Mouse (Mus musculus) forebrain, embryonic 10.5 days (tissue): Measurements from ENCODE around the gene Slc35g2. TPM values are rescaled to one million over a fixed set of nuclear protein-coding genes. Genes with fewer than 3 reads are reported as not detected.

ENCODE experiments used
- DNase-seq: peaks from one replicate; pipeline ENCODE4 v3.0.0-alpha.2; 2017; ENCODE audit warnings: low spot score; ENCODE audit errors: extremely low spot score
- H3K27ac ChIP-seq: fragments of 300-500 bp; sonication (generic); 2 replicates; pipeline ENCODE4 v1.5.1; 2016; ENCODE audit warnings: mild to moderate bottlenecking
- H3K27me3 ChIP-seq: fragments of 300-500 bp; sonication (generic); 2 replicates; pipeline ENCODE4 v1.6.1; 2016; ENCODE audit warnings: mild to moderate bottlenecking; ENCODE audit not compliant: poor library complexity, severe bottlenecking
- H3K36me3 ChIP-seq: fragments of 300-500 bp; sonication (generic); replicated peaks from 2 replicates; pipeline ENCODE4 v1.6.1; 2016; ENCODE audit warnings: mild to moderate bottlenecking, moderate library complexity
- H3K4me1 ChIP-seq: fragments of 300-500 bp; sonication (generic); 2 replicates; pipeline ENCODE4 v1.6.1; 2016
- H3K4me3 ChIP-seq: fragments of 300-500 bp; sonication (generic); 2 replicates; pipeline ENCODE4 v1.5.1; 2016; ENCODE audit warnings: mild to moderate bottlenecking, moderate library complexity
- H3K9me3 ChIP-seq: fragments of 300-500 bp; sonication (generic); 2 replicates; pipeline ENCODE4 v1.6.1; 2016; ENCODE audit warnings: mild to moderate bottlenecking, moderate library complexity
- WGBS: fragments of 180-500 bp; shearing (Covaris S2); methylation state at CpG from one replicate; pipeline ENCODE4 v1.1.7; 2016; 5-methylcytosine and 5-hydroxymethylcytosine counted together
- polyA plus RNA-seq: library from polyadenylated mRNA; unstranded; fragments of >200 nt; fragmentation: Nextera tagmentation; extraction: Ambion mirVana; gene quantifications from 2 replicates; pipeline ENCODE4 v1.2.1, GENCODE M21; 2016

Slc35g2 gene
- polyA plus RNA-seq, 1 experiment from 2014 or later: 4.8 TPM

DNA sequence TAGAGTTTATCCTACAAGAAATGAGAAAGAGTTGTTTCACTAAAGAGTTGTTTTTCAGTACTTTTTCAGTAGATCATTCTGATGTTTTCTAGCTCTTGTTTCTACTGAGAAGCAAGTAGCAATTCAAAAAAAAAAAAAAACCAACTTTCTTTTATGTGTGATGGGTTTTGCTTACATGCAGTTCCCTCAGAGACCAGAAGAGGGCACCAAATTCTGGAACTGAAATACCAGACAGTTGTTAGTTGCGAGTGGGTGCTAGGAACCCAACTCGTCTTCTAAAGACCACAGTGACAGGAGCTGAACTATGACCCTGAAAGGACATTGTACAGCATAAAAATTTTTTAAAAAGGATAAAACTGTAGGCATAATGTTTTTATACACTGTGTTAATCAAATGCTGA lies 22.6 kb downstream of the Slc35g2 start:
- H3K4me1 ChIP-seq: peaks cover 24% of the 10 kb centered on the region
- DNase-seq: no peak

DNA sequence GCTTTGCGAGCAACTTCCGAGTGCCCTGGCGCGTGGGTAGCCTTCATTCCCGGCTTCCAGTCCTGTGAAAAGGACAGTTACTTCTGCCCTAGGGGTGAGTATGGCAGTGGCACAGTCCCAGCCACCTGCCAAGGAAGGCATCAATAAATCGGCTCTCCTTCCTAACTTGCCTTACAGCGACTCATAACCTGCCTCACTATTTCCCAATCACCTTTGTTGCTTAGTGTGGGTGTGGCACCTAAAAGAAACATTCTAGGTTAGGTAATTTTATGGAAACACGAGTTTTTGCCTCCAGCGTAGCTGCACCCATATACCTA lies 24.3 kb downstream of the Slc35g2 start:
- DNase-seq: no peak
- peaks cover 12% of the 10 kb centered on the region for H3K9me3 ChIP-seq
- H3K36me3 ChIP-seq: peaks cover 19% of the 10 kb centered on the region
- no peaks in the 10 kb centered on the region for H3K27me3 ChIP-seq
- H3K27ac ChIP-seq: peak overlapping the region; percentile 98
- peak overlapping the region; percentile 96 for H3K4me3 ChIP-seq
- H3K4me1 ChIP-seq: peaks cover 24% of the 10 kb centered on the region
- WGBS: 13% methylated on average over 9 of the region's 9 CpGs

More for the DNA sequence above, 22.6 kb downstream of the Slc35g2 start:
- Histone ChIP-seq H3K36me3 (peaks cover 30% of the 10 kb centered on the region), H3K27me3 (no peaks in the 10 kb centered on the region), H3K4me3 (no peak overlapping the region), H3K9me3 (peaks cover 12% of the 10 kb centered on the region), H3K27ac (no peak overlapping the region)
- 91% methylated on average over 2 of the region's 2 CpGs for WGBS

DNA sequence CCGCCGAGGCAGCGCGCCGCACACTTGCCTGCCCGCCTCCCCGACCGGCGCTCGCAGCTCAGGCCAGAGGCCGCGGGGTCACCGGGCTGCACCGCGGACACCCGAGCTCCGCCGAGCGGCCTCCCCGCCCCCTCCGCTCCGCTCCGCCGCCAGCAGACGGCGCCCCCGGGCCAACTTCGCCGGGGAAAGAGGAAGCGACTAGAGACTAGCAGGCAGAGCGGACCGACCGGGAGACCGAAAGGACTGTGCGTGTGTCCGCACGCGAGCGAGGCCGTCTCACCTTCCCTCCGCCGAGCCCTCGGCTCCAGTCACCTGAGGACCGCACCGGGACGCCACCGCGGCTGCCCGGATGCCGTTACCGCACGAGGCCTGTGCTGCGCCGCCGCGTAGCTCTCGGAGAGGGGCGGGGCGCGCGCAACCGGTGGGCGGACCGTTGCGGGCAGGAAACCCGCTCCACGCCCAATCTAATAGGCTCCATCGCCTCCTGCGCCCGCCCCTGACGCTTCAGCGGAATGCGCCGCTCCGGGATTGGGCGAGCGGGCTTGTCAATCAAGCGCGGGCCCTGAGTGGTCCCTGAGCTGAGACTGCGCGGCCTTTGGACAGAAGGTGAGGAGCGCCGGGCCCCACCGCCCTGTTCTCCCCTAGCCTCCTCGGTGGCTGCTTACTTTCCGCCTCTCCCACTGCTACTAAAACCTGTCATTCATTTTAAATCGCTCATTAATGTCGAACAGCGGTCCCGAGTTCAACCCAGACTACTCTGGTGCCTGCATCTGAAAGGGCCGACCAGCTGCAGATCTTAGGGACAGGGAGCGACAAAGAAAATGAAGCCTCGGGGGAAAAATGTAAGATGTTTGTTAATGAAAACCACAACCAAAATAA lies 24.9 kb downstream of the Slc35g2 start, which contains the start of gene Nck1:
TSS of gene Nck1 (minus strand) at position 420 of the 879 bp plus-strand sequence.
- peaks cover 12% of the 10 kb centered on the region for H3K9me3 ChIP-seq
- peak within 1 kb of the TSS; percentile 96 for H3K4me3 ChIP-seq
- no peaks in the 10 kb centered on the region for H3K27me3 ChIP-seq
- peak; percentile 96 for DNase-seq
- peak within 1 kb of the TSS; percentile 98 for H3K27ac ChIP-seq
- H3K4me1 ChIP-seq: peaks cover 24% of the 10 kb centered on the region
- under 1% methylated on average over 93 of the region's 93 CpGs for WGBS
- H3K36me3 ChIP-seq: peaks cover 16% of the 10 kb centered on the region

DNA sequence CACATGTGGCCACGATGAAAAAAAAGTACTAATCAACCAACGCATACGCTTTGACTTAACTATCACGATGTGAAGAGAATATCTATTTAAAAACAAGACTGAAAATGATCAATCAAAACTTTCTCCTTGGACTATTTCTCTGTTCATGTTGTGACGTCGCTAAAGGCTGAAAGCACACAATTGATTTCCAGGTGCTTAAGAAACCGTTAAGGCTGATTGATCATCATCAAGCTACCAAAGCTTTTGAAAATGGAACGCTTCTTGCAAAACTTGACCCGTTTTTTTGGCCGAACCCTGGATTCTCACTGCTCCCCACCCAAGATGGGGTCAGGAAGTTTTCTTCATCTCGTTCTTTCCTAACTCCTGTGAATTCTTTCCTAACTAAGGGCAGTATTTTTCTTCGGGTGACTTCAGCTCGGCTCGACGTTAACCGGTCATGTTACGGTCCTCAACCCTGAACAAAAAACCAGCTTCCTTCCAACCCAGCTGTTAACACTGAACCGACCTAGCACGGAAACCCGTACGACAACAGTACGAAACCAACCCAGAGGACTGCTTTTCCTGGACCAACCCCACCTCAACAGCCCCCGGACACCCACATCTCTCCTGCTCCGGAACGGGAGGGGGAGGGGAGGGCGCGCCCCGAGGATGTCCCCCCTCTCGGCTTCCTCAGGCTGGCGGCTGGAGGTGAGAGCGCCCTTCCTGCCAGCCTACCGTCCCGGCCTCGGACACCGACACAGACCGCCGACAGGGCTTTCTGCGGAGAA lies 25.8 kb downstream of the Slc35g2 start:
- no peak for DNase-seq
- Histone ChIP-seq H3K27ac (peak overlapping the region; percentile 98), H3K36me3 (peaks cover 22% of the 10 kb centered on the region), H3K9me3 (peaks cover 12% of the 10 kb centered on the region), H3K4me3 (peak overlapping the region; percentile 96), H3K27me3 (no peaks in the 10 kb centered on the region), H3K4me1 (peaks cover 24% of the 10 kb centered on the region)
- WGBS: 2% methylated on average over 38 of the region's 38 CpGs

DNA sequence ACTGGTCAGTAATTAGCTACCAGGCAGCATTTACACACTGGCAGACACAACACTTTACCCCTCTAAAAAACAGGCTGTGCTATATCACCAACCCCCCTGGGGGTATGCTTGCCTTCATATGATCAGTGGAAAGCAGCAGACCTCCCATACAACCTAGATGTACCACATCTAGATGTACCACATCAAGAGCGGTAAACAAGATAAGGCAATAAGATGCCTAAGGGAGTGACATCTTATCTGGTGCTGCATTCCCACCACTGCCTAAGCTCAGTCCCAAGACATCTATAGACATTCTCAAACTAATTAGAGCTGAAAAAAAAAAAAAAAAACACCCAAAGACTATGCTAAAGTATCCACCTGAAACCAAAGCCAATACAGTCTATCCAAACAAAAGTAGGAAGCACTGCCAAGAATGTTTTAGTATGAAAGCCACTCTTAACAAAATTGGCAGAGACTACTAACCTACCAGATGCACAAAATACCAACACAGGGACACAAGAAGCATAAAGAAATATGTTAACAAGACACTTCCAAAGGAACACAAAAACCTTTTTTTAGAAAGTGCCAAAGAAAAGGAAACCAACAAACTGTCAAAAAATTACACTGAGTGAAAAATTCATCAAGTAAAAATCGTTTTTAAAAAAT lies 35.1 kb downstream of the Slc35g2 start:
- Histone ChIP-seq H3K27me3 (no peaks in the 10 kb centered on the region), H3K27ac (no peak overlapping the region), H3K9me3 (no peaks in the 10 kb centered on the region; the same call in 1 of the 2 replicates), H3K36me3 (peaks cover 18% of the 10 kb centered on the region), H3K4me3 (no peak overlapping the region), H3K4me1 (no peaks in the 10 kb centered on the region)
- DNase-seq: no peak
- 92% methylated on average over 2 of the region's 2 CpGs for WGBS

DNA sequence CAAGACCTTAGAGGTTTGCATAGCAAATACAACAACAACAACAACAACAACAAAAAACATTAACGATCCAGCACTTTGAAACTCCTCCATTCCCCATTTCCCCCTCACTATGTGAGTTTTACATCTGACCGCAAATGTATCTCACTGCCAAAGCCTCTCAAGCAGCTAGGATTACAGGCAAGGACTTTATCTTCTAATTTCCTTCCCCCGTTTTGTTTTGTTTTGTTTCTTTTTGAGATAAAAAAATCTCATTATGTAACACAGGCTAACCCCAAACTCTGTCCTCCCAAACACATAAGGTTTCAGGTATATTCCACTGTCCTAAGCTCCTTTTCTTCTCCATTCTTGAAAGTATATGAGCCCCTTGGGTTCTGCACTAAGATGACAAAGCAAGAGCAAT lies 36.2 kb downstream of the Slc35g2 start:
- H3K9me3 ChIP-seq: no peaks in the 10 kb centered on the region; the same call in 1 of the 2 replicates
- no peaks in the 10 kb centered on the region for H3K4me1 ChIP-seq
- DNase-seq: no peak
- H3K27me3 ChIP-seq: no peaks in the 10 kb centered on the region
- over 99% methylated on average over 3 of the region's 3 CpGs for WGBS
- no peak overlapping the region for H3K27ac ChIP-seq
- no peak overlapping the region for H3K4me3 ChIP-seq
- peaks cover 11% of the 10 kb centered on the region; the same call in 1 of the 2 replicates for H3K36me3 ChIP-seq

DNA sequence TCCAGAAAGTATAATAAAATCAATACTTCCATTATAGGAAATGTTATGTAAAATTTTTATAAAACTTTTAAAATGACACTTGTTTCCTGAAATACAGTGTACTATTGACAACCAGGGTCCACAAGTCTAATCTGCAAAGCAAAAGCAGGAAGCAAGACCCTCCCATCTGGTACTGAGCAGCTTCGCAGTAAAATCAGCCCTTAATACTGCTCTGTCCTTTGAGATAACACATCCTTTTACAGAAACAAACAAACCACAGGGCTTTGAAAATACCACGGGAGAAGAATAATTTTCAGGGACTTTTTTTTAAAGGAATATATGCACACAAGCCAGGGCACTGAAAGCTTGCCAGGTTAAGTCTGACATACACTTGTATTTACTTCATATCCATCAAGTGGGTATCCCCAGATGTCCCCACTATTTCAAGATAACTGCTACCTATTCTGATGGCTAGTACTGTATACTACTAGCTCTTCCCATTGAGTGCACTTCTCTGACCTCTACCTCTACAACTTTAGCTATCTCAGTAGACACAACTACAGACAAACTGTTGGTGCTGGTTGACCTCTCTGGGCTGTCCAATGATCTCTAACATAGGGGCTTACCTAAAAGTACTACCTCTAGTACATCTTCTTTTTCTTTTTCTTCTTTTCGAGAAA lies 37.9 kb downstream of the Slc35g2 start:
- DNase-seq: no peak
- H3K4me1 ChIP-seq: no peaks in the 10 kb centered on the region
- H3K27me3 ChIP-seq: no peaks in the 10 kb centered on the region
- 89% methylated on average over 3 of the region's 3 CpGs for WGBS
- peaks cover 21% of the 10 kb centered on the region for H3K36me3 ChIP-seq
- H3K9me3 ChIP-seq: peaks cover 6% of the 10 kb centered on the region; the same call in 1 of the 2 replicates
- H3K27ac ChIP-seq: no peak overlapping the region
- no peak overlapping the region for H3K4me3 ChIP-seq

DNA sequence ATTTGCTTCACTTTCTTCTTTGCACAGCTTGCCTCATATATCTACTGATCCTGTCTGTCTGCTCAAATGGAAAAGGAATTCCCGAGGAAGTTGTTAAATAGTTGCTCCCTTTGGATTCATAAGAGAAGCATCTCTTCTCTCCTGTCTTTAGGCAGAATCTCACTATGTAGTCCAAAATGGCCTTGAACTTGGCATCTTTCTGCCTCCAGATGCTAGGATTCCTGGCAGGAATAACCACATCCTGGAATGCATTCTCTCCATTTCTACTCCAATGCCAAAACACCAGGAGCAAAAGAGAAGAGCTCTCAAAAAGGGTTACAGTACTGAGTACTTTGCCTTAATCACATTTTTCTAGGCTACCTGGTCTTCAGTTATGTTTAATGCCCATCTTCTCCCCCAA lies 39.6 kb downstream of the Slc35g2 start:
- Histone ChIP-seq H3K27me3 (no peaks in the 10 kb centered on the region), H3K27ac (no peak overlapping the region), H3K9me3 (peaks cover 6% of the 10 kb centered on the region; the same call in 1 of the 2 replicates), H3K4me1 (no peaks in the 10 kb centered on the region), H3K36me3 (peaks cover 16% of the 10 kb centered on the region), H3K4me3 (no peak overlapping the region)
- no peak for DNase-seq
- 87% methylated on average over 1 of the region's 1 CpGs for WGBS

DNA sequence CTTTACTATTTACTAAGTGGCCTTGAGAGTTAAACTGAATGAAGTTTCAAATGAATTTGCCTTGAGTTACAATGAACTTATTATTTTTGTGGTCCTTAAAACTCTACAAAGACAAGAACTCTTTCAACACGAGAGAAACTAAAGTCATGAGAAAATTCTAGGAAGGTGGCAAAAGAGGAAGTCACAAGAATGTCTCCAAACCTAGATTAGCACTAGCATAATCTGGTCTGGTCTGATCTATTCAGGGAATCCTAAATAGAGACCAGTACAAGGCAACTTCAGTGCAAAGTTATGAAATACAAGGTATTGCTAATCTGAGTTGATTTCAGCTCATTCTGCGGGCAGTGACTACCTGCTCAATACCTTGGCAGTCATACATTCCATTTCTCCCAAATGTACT lies 45.7 kb downstream of the Slc35g2 start:
- no peak overlapping the region for H3K27ac ChIP-seq
- no peaks in the 10 kb centered on the region for H3K27me3 ChIP-seq
- H3K36me3 ChIP-seq: peaks cover 10% of the 10 kb centered on the region
- H3K4me1 ChIP-seq: peaks cover 11% of the 10 kb centered on the region
- 85% methylated on average over 2 of the region's 2 CpGs for WGBS
- no peak for DNase-seq
- no peak overlapping the region for H3K4me3 ChIP-seq
- peaks cover 6% of the 10 kb centered on the region; the same call in 1 of the 2 replicates for H3K9me3 ChIP-seq

DNA sequence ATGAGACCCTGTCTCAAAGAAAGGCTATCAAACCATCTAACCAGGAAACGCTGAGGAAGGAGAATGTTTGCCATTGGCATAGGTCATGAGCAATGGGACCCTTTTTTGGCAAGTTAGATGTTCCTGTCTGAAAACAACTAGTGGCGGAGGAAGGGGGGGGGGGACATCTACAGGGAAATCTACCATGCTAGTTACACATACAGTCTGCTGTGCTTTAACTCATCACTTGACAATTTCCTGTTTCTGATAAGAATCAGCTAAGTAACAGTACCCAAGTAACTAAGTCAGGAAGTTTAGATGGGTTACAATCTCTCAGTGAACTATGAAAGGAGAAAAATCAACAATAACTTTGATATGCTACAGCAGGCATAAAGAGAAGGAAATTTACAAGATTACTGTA lies 48.9 kb downstream of the Slc35g2 start:
- H3K36me3 ChIP-seq: no peaks in the 10 kb centered on the region
- H3K27ac ChIP-seq: no peak overlapping the region
- H3K9me3 ChIP-seq: no peaks in the 10 kb centered on the region
- 70% methylated on average over 2 of the region's 2 CpGs for WGBS
- no peak for DNase-seq
- no peak overlapping the region for H3K4me3 ChIP-seq
- peaks cover 12% of the 10 kb centered on the region for H3K4me1 ChIP-seq
- H3K27me3 ChIP-seq: no peaks in the 10 kb centered on the region

DNA sequence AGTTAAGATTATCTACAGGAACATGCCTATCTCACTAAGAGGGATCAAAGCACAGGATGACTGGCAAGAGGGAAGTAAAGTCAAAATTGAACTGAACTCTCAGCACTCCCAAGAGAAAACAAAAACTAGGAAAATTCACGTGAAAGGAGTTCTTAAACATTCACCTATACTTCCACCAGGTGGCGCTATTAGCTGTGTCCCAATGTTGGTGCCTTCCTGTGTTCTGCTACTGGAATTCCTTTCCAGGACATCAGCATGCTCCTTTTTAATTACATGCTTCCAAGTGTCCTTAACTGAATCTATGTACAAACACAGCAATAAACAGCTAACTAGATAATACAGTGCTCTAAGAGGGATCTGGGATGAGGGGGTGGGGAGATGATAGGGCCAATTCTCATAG lies 50.3 kb downstream of the Slc35g2 start:
- Histone ChIP-seq H3K4me3 (no peak overlapping the region), H3K9me3 (no peaks in the 10 kb centered on the region), H3K4me1 (peaks cover 12% of the 10 kb centered on the region), H3K27me3 (no peaks in the 10 kb centered on the region), H3K36me3 (no peaks in the 10 kb centered on the region), H3K27ac (no peak overlapping the region)
- peak; percentile 31 for DNase-seq
- 3% methylated on average over 2 of the region's 2 CpGs for WGBS

DNA sequence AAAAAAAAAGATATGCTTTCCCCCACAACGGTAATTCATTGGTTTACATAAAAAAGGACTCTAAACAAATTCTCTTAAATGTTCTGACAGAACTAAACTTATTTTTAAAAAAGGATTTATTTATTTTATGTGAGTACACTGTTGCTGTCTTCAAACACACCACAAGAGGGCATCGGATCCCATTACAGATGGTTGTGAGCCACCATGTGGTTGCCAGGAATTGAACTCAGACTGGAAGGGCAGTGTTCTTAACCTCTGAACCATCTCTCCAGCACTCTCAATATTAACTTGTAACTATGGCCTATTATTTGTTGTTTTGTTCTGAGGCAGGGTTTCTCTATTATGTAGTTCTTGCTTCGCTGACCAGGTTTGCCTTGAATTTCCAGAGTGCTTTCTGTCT lies 50.9 kb downstream of the Slc35g2 start:
- 97% methylated on average over 3 of the region's 3 CpGs for WGBS
- Histone ChIP-seq H3K9me3 (no peaks in the 10 kb centered on the region), H3K4me3 (no peak overlapping the region), H3K36me3 (no peaks in the 10 kb centered on the region), H3K27ac (no peak overlapping the region), H3K27me3 (no peaks in the 10 kb centered on the region), H3K4me1 (peaks cover 12% of the 10 kb centered on the region)
- no peak for DNase-seq
